ENCODE assay signal across 15 mouse cellular contexts in genomic region chr1:171284491-171284890, GRCm38 (mm10). TPM values are rescaled to one million over a fixed set of nuclear protein-coding genes. Genes with fewer than 3 reads are reported as not detected.
DNase-seq lines count a peak whose midpoint lies in the region; ATAC-seq and TF ChIP-seq lines count a peak whose summit lies in the region.
"Had no signal": no experiment of that assay in that cellular context is flagged by ENCODE, and none has a peak within 500 bp of the region (broad histone marks: within the 10 kb centered on the region; RNA-seq: fewer than 3 reads in every experiment).

No protein-coding gene starts in this region.

- no peak overlapping the region for H3K4me2 ChIP-seq in kidney, postnatal 0 days (ENCODE audit: low read length)
- H3K4me2 ChIP-seq in midbrain, embryonic 11.5 days, result no peak overlapping the region
- no peak overlapping the region for H3K4me2 ChIP-seq in midbrain, embryonic 15.5 days
- no peak overlapping the region for H3K4me2 ChIP-seq in hindbrain, postnatal 0 days (ENCODE audit: low read depth, low read length)

- H3K4me3 ChIP-seq in kidney, postnatal 0 days (replicated peaks; ENCODE audit: low read depth, low read length), result no peak overlapping the region
- no peak overlapping the region for H3K4me3 ChIP-seq in midbrain, embryonic 11.5 days (ENCODE audit: low read depth, low read length)
- H3K4me3 ChIP-seq in midbrain, embryonic 15.5 days, result no peak overlapping the region
- H3K4me3 ChIP-seq in macrophage (ENCODE audit: inconsistent target), result no peak overlapping the region
- H3K4me3 ChIP-seq in hindbrain, postnatal 0 days (ENCODE audit: low read length), result no peak overlapping the region
- H3K4me3 ChIP-seq: myocyte had no signal

- ATAC-seq in kidney, postnatal 0 days (replicated peaks; ENCODE audit: low FRiP score, low read depth), result no peak
- ATAC-seq in midbrain, embryonic 11.5 days (ENCODE audit: low FRiP score), result no peak
- no peak for ATAC-seq in midbrain, embryonic 15.5 days (replicated peaks)
- ATAC-seq in hindbrain, postnatal 0 days, result no peak
- ATAC-seq: lung, postnatal 0 days had no signal

- no peak overlapping the region for H3K27ac ChIP-seq in kidney, postnatal 0 days
- H3K27ac ChIP-seq in midbrain, embryonic 11.5 days (ENCODE audit: low read depth, low read length), result no peak overlapping the region
- no peak overlapping the region for H3K27ac ChIP-seq in midbrain, embryonic 15.5 days
- peak overlapping the region; percentile 17; the same call in 1 of the 2 replicates for H3K27ac ChIP-seq in macrophage
- no peak overlapping the region for H3K27ac ChIP-seq in hindbrain, postnatal 0 days
- H3K27ac ChIP-seq: liver, embryonic 14.5 days had no signal

- peaks cover 9% of the 10 kb centered on the region for H3K36me3 ChIP-seq in kidney, postnatal 0 days (ENCODE audit: insufficient read depth, low read length)
- peaks cover 12% of the 10 kb centered on the region for H3K36me3 ChIP-seq in midbrain, embryonic 11.5 days (ENCODE audit: control insufficient read depth, insufficient read depth, low read length)
- H3K36me3 ChIP-seq in midbrain, embryonic 15.5 days (replicated peaks), result peaks cover 34% of the 10 kb centered on the region; the same call in 1 of the 2 replicates
- H3K36me3 ChIP-seq in macrophage (ENCODE audit: inconsistent target), result peaks cover 9% of the 10 kb centered on the region; the same call in 1 of the 2 replicates
- peaks cover 27% of the 10 kb centered on the region; the same call in 1 of the 2 replicates for H3K36me3 ChIP-seq in hindbrain, postnatal 0 days (ENCODE audit: insufficient read depth, low read length)

- DNase-seq in cerebellum, adult 9-11 months, result peak; percentile 43
- no peak for DNase-seq in cerebellum, postnatal 4 days (ENCODE audit: low spot score in 2 of 2)
- DNase-seq in kidney, postnatal 0 days (ENCODE audit: low spot score), result no peak
- DNase-seq in kidney, postnatal 4 days, result no peak
- DNase-seq in midbrain, embryonic 11.5 days (ENCODE audit: low spot score, missing footprints), result peak; percentile 53
- DNase-seq in hindbrain, postnatal 0 days (ENCODE audit: low spot score), result no peak
- DNase-seq: B cell, adult 2 months; gastrocnemius, postnatal 14 days; right cerebral cortex, adult 18-20 months; thymus, postnatal 4 days had no signal

- 86% methylated on average over 15 of the region's 15 CpGs for WGBS in kidney, postnatal 0 days
- WGBS in midbrain, embryonic 11.5 days, result 89% methylated on average over 15 of the region's 15 CpGs
- 90% methylated on average over 15 of the region's 15 CpGs for WGBS in midbrain, embryonic 15.5 days
- WGBS in macrophage (ENCODE audit: missing documents), result 90% methylated on average over 15 of the region's 15 CpGs
- WGBS in hindbrain, postnatal 0 days, result 90% methylated on average over 15 of the region's 15 CpGs

- no peaks in the 10 kb centered on the region for H3K27me3 ChIP-seq in kidney, postnatal 0 days (ENCODE audit: insufficient read depth, low read length)
- no peaks in the 10 kb centered on the region for H3K27me3 ChIP-seq in midbrain, embryonic 11.5 days (ENCODE audit: control insufficient read depth, insufficient read depth, low read length)
- no peaks in the 10 kb centered on the region for H3K27me3 ChIP-seq in midbrain, embryonic 15.5 days (replicated peaks)
- no peaks in the 10 kb centered on the region for H3K27me3 ChIP-seq in hindbrain, postnatal 0 days (ENCODE audit: insufficient read depth, low read length)

- no peak for TF ChIP-seq CTCF in kidney, postnatal 0 days (IDR thresholded peaks at IDR 0.05; ENCODE audit: low read depth)
- TF ChIP-seq CTCF in hindbrain, postnatal 0 days (IDR thresholded peaks at IDR 0.05; ENCODE audit: low read depth), result no peak

- H3K9ac ChIP-seq in kidney, postnatal 0 days (ENCODE audit: low read depth, low read length), result 0 out of 2 replicates have a peak overlapping the region, but pooled peaks have one; percentile 31
- no peak overlapping the region for H3K9ac ChIP-seq in midbrain, embryonic 11.5 days (ENCODE audit: low read length)
- no peak overlapping the region for H3K9ac ChIP-seq in midbrain, embryonic 15.5 days
- no peak overlapping the region for H3K9ac ChIP-seq in hindbrain, postnatal 0 days (replicated peaks; ENCODE audit: low read length)
- H3K9ac ChIP-seq: liver, embryonic 14.5 days had no signal

- peaks cover 29% of the 10 kb centered on the region; the same call in 1 of the 2 replicates for H3K79me2 ChIP-seq in macrophage (ENCODE audit: inconsistent target)

- no peaks in the 10 kb centered on the region for H3K9me3 ChIP-seq in kidney, postnatal 0 days (replicated peaks; ENCODE audit: low read length)
- H3K9me3 ChIP-seq in midbrain, embryonic 11.5 days (ENCODE audit: control insufficient read depth, low read length), result no peaks in the 10 kb centered on the region
- H3K9me3 ChIP-seq in midbrain, embryonic 15.5 days, result no peaks in the 10 kb centered on the region
- no peaks in the 10 kb centered on the region for H3K9me3 ChIP-seq in hindbrain, postnatal 0 days (ENCODE audit: low read length)

- H3K4me1 ChIP-seq in kidney, postnatal 0 days (replicated peaks; ENCODE audit: insufficient read depth, low read length), result peaks cover 11% of the 10 kb centered on the region; the same call in 1 of the 2 replicates
- peaks cover 22% of the 10 kb centered on the region for H3K4me1 ChIP-seq in midbrain, embryonic 11.5 days (ENCODE audit: control insufficient read depth, insufficient read depth, low read length)
- peaks cover 49% of the 10 kb centered on the region for H3K4me1 ChIP-seq in midbrain, embryonic 15.5 days
- H3K4me1 ChIP-seq in hindbrain, postnatal 0 days (ENCODE audit: insufficient read depth, low read length), result peaks cover 12% of the 10 kb centered on the region

RNA-seq across cellular contexts. Expression of gene Usp21, which starts 3.3 kb away (rescaled TPM):
- 59.4 and 63.3 TPM in 2 replicates for polyA plus RNA-seq in kidney, postnatal 0 days (2015; fragmentation: Nextera tagmentation; extraction: Ambion mirVana)
- polyA plus RNA-seq in midbrain, embryonic 11.5 days (2014; fragmentation: Nextera tagmentation; extraction: Ambion mirVana), result 84.7 and 88.6 TPM in 2 replicates
- polyA plus RNA-seq in midbrain, embryonic 15.5 days (2015; fragmentation: Nextera tagmentation; extraction: Ambion mirVana), result 119 and 122 TPM in 2 replicates
- 100 to 1,000 TPM in 11 of 26 experiments, 10 to 100 TPM in 15; 16.1 to 152 (median 79.6) TPM for total RNA-seq in macrophage (2018; cell fraction: chromatin; rRNA removed)
- 10 to 100 TPM in 25 of 26 experiments, 1 to 10 TPM in 1; 9.9 to 31.8 (median 21.5) TPM for total RNA-seq in macrophage (2018; cell fraction: cytosol; rRNA removed)
- 100 to 1,000 TPM in 2 of 26 experiments, 10 to 100 TPM in 24; 15.2 to 101 (median 51.3) TPM for total RNA-seq in macrophage (2018; cell fraction: nucleus; rRNA removed)
- 17.1 to 34.6 TPM (median 21.1 TPM) in 3 replicates for polyA plus RNA-seq in macrophage (2018)
- total RNA-seq in hindbrain, postnatal 0 days (2014; rRNA removed), result 48.6 and 58.7 TPM in 2 replicates
- polyA plus RNA-seq in hindbrain, postnatal 0 days (2015; fragmentation: Nextera tagmentation; extraction: Ambion mirVana), result 71.7 and 73.3 TPM in 2 replicates

RNA-seq across cellular contexts. Expression of gene Ppox, which starts 3.5 kb away (rescaled TPM):
- 46.4 and 48.2 TPM in 2 replicates for polyA plus RNA-seq in kidney, postnatal 0 days (2015; fragmentation: Nextera tagmentation; extraction: Ambion mirVana)
- polyA plus RNA-seq in midbrain, embryonic 11.5 days (2014; fragmentation: Nextera tagmentation; extraction: Ambion mirVana), result 54.1 and 56.3 TPM in 2 replicates
- 48.7 and 56.2 TPM in 2 replicates for polyA plus RNA-seq in midbrain, embryonic 15.5 days (2015; fragmentation: Nextera tagmentation; extraction: Ambion mirVana)
- 100 to 1,000 TPM in 17 of 26 experiments, 10 to 100 TPM in 9; 57.3 to 161 (median 104) TPM for total RNA-seq in macrophage (2018; cell fraction: chromatin; rRNA removed)
- total RNA-seq in macrophage (2018; cell fraction: cytosol; rRNA removed), result 10 to 100 TPM in 12 of 26 experiments, 1 to 10 TPM in 14; 6.6 to 17.2 (median 9.9) TPM
- total RNA-seq in macrophage (2018; cell fraction: nucleus; rRNA removed), result 100 to 1,000 TPM in 8 of 26 experiments, 10 to 100 TPM in 18; 37.4 to 153 (median 74.8) TPM
- polyA plus RNA-seq in macrophage (2018), result 8.6 to 27.3 TPM (median 12.1 TPM) in 3 replicates
- 35.0 and 44.3 TPM in 2 replicates for total RNA-seq in hindbrain, postnatal 0 days (2014; rRNA removed)
- polyA plus RNA-seq in hindbrain, postnatal 0 days (2015; fragmentation: Nextera tagmentation; extraction: Ambion mirVana), result 32.4 and 34.3 TPM in 2 replicates

RNA-seq across cellular contexts. Expression of gene Ufc1, which starts 10.3 kb away (rescaled TPM):
- polyA plus RNA-seq in kidney, postnatal 0 days (2015; fragmentation: Nextera tagmentation; extraction: Ambion mirVana), result 133 and 136 TPM in 2 replicates
- 115 and 117 TPM in 2 replicates for polyA plus RNA-seq in midbrain, embryonic 11.5 days (2014; fragmentation: Nextera tagmentation; extraction: Ambion mirVana)
- 99.7 and 102 TPM in 2 replicates for polyA plus RNA-seq in midbrain, embryonic 15.5 days (2015; fragmentation: Nextera tagmentation; extraction: Ambion mirVana)
- total RNA-seq in macrophage (2018; cell fraction: chromatin; rRNA removed), result 10 to 100 TPM in 20 of 26 experiments, 1 to 10 TPM in 6; 7.5 to 39.2 (median 18.0) TPM
- 100 to 1,000 TPM in 23 of 26 experiments, 10 to 100 TPM in 3; 95.8 to 148 (median 116) TPM for total RNA-seq in macrophage (2018; cell fraction: cytosol; rRNA removed)
- total RNA-seq in macrophage (2018; cell fraction: nucleus; rRNA removed), result 10 to 100 TPM; 16.2 to 52.3 (median 29.4) TPM
- polyA plus RNA-seq in macrophage (2018), result 67.0 to 116 TPM (median 112 TPM) in 3 replicates
- total RNA-seq in hindbrain, postnatal 0 days (2014; rRNA removed), result 88.3 and 90.1 TPM in 2 replicates
- 142 and 146 TPM in 2 replicates for polyA plus RNA-seq in hindbrain, postnatal 0 days (2015; fragmentation: Nextera tagmentation; extraction: Ambion mirVana)

RNA-seq across cellular contexts. Expression of gene B4galt3, which starts 14.4 kb away (rescaled TPM):
- 63.9 and 72.0 TPM in 2 replicates for polyA plus RNA-seq in kidney, postnatal 0 days (2015; fragmentation: Nextera tagmentation; extraction: Ambion mirVana)
- 49.5 and 58.4 TPM in 2 replicates for polyA plus RNA-seq in midbrain, embryonic 11.5 days (2014; fragmentation: Nextera tagmentation; extraction: Ambion mirVana)
- 112 and 116 TPM in 2 replicates for polyA plus RNA-seq in midbrain, embryonic 15.5 days (2015; fragmentation: Nextera tagmentation; extraction: Ambion mirVana)
- 100 to 1,000 TPM in 1 of 26 experiments, 10 to 100 TPM in 22, 1 to 10 TPM in 3; 4.6 to 147 (median 33.7) TPM for total RNA-seq in macrophage (2018; cell fraction: chromatin; rRNA removed)
- total RNA-seq in macrophage (2018; cell fraction: cytosol; rRNA removed), result 10 to 100 TPM in 24 of 26 experiments, 1 to 10 TPM in 2; 7.9 to 17.8 (median 13.5) TPM
- total RNA-seq in macrophage (2018; cell fraction: nucleus; rRNA removed), result 100 to 1,000 TPM in 2 of 26 experiments, 10 to 100 TPM in 24; 15.1 to 160 (median 31.6) TPM
- polyA plus RNA-seq in macrophage (2018), result 10.2 to 16.8 TPM (median 14.2 TPM) in 3 replicates
- total RNA-seq in hindbrain, postnatal 0 days (2014; rRNA removed), result 80.5 and 101 TPM in 2 replicates
- 88.8 and 91.9 TPM in 2 replicates for polyA plus RNA-seq in hindbrain, postnatal 0 days (2015; fragmentation: Nextera tagmentation; extraction: Ambion mirVana)

RNA-seq across cellular contexts. Expression of gene Ndufs2, which starts 33.3 kb away (rescaled TPM):
- polyA plus RNA-seq in kidney, postnatal 0 days (2015; fragmentation: Nextera tagmentation; extraction: Ambion mirVana), result 375 and 405 TPM in 2 replicates
- 232 and 274 TPM in 2 replicates for polyA plus RNA-seq in midbrain, embryonic 11.5 days (2014; fragmentation: Nextera tagmentation; extraction: Ambion mirVana)
- 229 and 238 TPM in 2 replicates for polyA plus RNA-seq in midbrain, embryonic 15.5 days (2015; fragmentation: Nextera tagmentation; extraction: Ambion mirVana)
- total RNA-seq in macrophage (2018; cell fraction: chromatin; rRNA removed), result 100 to 1,000 TPM in 5 of 26 experiments, 10 to 100 TPM in 21; 23.3 to 134 (median 69.0) TPM
- 100 to 1,000 TPM in 24 of 26 experiments, 10 to 100 TPM in 2; 92.6 to 136 (median 113) TPM for total RNA-seq in macrophage (2018; cell fraction: cytosol; rRNA removed)
- total RNA-seq in macrophage (2018; cell fraction: nucleus; rRNA removed), result 100 to 1,000 TPM in 5 of 26 experiments, 10 to 100 TPM in 21; 40.2 to 135 (median 71.8) TPM
- 84.3 to 125 TPM (median 122 TPM) in 3 replicates for polyA plus RNA-seq in macrophage (2018)
- total RNA-seq in hindbrain, postnatal 0 days (2014; rRNA removed), result 234 and 269 TPM in 2 replicates
- 279 and 286 TPM in 2 replicates for polyA plus RNA-seq in hindbrain, postnatal 0 days (2015; fragmentation: Nextera tagmentation; extraction: Ambion mirVana)

Comparison
In these comparisons a context has a peak if more than half of its experiments do, and no peak if none do; other contexts are left out.
1. DNase-seq: peak in cerebellum, adult 9-11 months (single experiment) and midbrain, embryonic 11.5 days (single experiment); none in cerebellum, postnatal 4 days (0 of 2), kidney, postnatal 0 days (single experiment), kidney, postnatal 4 days (0 of 2) and hindbrain, postnatal 0 days (single experiment).